Mouse (Mus musculus) MEL (cell line): ENCODE results near the gene Gm8879. TPM values are rescaled to one million over a fixed set of nuclear protein-coding genes. Genes with fewer than 3 reads are reported as not detected.
"Not testable (repeated sequence)": the region's sequence is repeated elsewhere in the genome, so short reads cannot be mapped to it uniquely, and the experiment has no call there.

ENCODE experiments used
- DNase-seq: peaks from one replicate; pipeline ENCODE4 v3.0.0; 2011; ENCODE audit warnings: low read depth, low spot score
- H3K27ac ChIP-seq: 2 replicates; pipeline ENCODE4 v1.5.1; 2012; ENCODE audit warnings: low read depth, mild to moderate bottlenecking, control low read depth, low read length, moderate library complexity; ENCODE audit not compliant: control insufficient read depth
- H3K27me3 ChIP-seq, 2 experiments: fragments of 150-350 bp in 1 of 2; sonication (generic) in 1 of 2; 2 replicates each; pipeline ENCODE4 v1.6.1; 2012; ENCODE audit warnings: low read length in 2 of 2, mild to moderate bottlenecking in 2 of 2, improper control_type of control experiment in 1 of 2, moderate library complexity in 1 of 2; ENCODE audit not compliant: insufficient read depth in 2 of 2, control insufficient read depth in 1 of 2
- H3K36me3 ChIP-seq, 2 experiments: 2 replicates each; pipeline ENCODE4 v1.6.1; 2012 to 2014; ENCODE audit warnings: low read length in 2 of 2, improper control_type of control experiment in 1 of 2, inconsistent platforms in 1 of 2, mild to moderate bottlenecking in 1 of 2; ENCODE audit not compliant: insufficient read depth in 2 of 2, control insufficient read depth in 1 of 2
- H3K4me1 ChIP-seq, 2 experiments: fragments of 150-350 bp in 1 of 2; sonication (generic) in 1 of 2; 2 replicates each; pipeline ENCODE4 v1.6.1; 2012; ENCODE audit warnings: low read length in 2 of 2, improper control_type of control experiment in 1 of 2, mild to moderate bottlenecking in 1 of 2; ENCODE audit not compliant: insufficient read depth in 2 of 2, control insufficient read depth in 1 of 2
- H3K4me3 ChIP-seq, 2 experiments: fragments of 150-350 bp in 1 of 2; sonication (generic) in 1 of 2; 2 replicates each; pipeline ENCODE4 v1.5.1; 2012; ENCODE audit warnings: low read depth in 2 of 2, low read length in 2 of 2, mild to moderate bottlenecking in 2 of 2, moderate library complexity in 2 of 2, control low read depth in 1 of 2, improper control_type of control experiment in 1 of 2; ENCODE audit not compliant: control insufficient read depth in 1 of 2, insufficient read depth in 1 of 2
- H3K79me2 ChIP-seq: 2 replicates; pipeline ENCODE4 v1.6.1; 2012; ENCODE audit warnings: mild to moderate bottlenecking, low read length, moderate library complexity; ENCODE audit not compliant: control insufficient read depth, poor library complexity, insufficient read depth
- H3K9ac ChIP-seq: 2 replicates; pipeline ENCODE4 v1.6.1; 2012; ENCODE audit warnings: low read depth, mild to moderate bottlenecking, control low read depth, low read length, moderate library complexity; ENCODE audit not compliant: control insufficient read depth, poor library complexity, severe bottlenecking
- H3K9me3 ChIP-seq: fragments of 150-350 bp; sonication (generic); replicated peaks from 2 replicates; pipeline ENCODE4 v1.6.1; 2012; ENCODE audit warnings: mild to moderate bottlenecking, low read length, improper control_type of control experiment, moderate library complexity; ENCODE audit not compliant: insufficient read depth
- polyA plus RNA-seq, 2 experiments: library from polyadenylated mRNA; stranded (reverse) in 1 of 2; unstranded in 1 of 2; fragments of >175 nt in 1 of 2; fragments of >200 nt in 1 of 2; gene quantifications; 2 replicates each; pipeline versions ENCODE4 v1.2.1 to v1.2.4; 2012; ENCODE audit warnings: low replicate concordance in 2 of 2, low read depth in 1 of 2; ENCODE audit not compliant: insufficient read length in 2 of 2, insufficient read depth in 1 of 2, missing spikeins in 1 of 2
- total RNA-seq: library from RNA; depleted of rRNA; stranded (reverse); fragments of 300-350 nt; gene quantifications from 2 replicates; pipeline ENCODE4 v1.2.3, GENCODE M21; 2012; rRNA removed

Gm8879 gene
- not detected in 2 replicates for total RNA-seq
- not detected for polyA plus RNA-seq

- H3K4me1 ChIP-seq, H3K27ac ChIP-seq, H3K9ac ChIP-seq, H3K27me3 ChIP-seq, H3K36me3 ChIP-seq, H3K79me2 ChIP-seq, DNase-seq, H3K4me3 ChIP-seq, H3K9me3 ChIP-seq: not testable (repeated sequence)
Measured at GRCm38 (mm10) chr5:11127334-11127733, at the start of gene Gm8879. Gm8879 (plus strand) TSS chr5:11127634.

- not testable (repeated sequence) for DNase-seq
Measured at GRCm38 (mm10) chr5:11138031-11138430, 10.6 kb downstream of the Gm8879 start.

More at GRCm38 (mm10) chr5:11138031-11138430, 10.6 kb downstream of the Gm8879 start:
- not testable (repeated sequence) for H3K9ac ChIP-seq, H3K79me2 ChIP-seq, H3K4me3 ChIP-seq, H3K27me3 ChIP-seq, H3K36me3 ChIP-seq, H3K9me3 ChIP-seq, H3K27ac ChIP-seq, H3K4me1 ChIP-seq

Other genes with a start within 250 kb of the Gm8879 start
- not detected in 2 replicates for gene Gm8871, start 179.8 kb upstream of the Gm8879 start, total RNA-seq
- gene Gm8871, start 179.8 kb upstream of the Gm8879 start, polyA plus RNA-seq, result not detected
- gene Gm8857, start 179.8 kb upstream of the Gm8879 start, total RNA-seq, result not detected in 2 replicates
- gene Gm8857, start 179.8 kb upstream of the Gm8879 start, polyA plus RNA-seq, result not detected
- not detected in 2 replicates for gene Gm5861, start 55.4 kb downstream of the Gm8879 start, total RNA-seq
- gene Gm5861, start 55.4 kb downstream of the Gm8879 start, polyA plus RNA-seq, result not detected
- not detected in 2 replicates for gene Gm8890, start 128.4 kb downstream of the Gm8879 start, total RNA-seq
- gene Gm8890, start 128.4 kb downstream of the Gm8879 start, polyA plus RNA-seq, result not detected
- not detected in 2 replicates for gene Speer1, start 213.9 kb downstream of the Gm8879 start, total RNA-seq
- not detected for gene Speer1, start 213.9 kb downstream of the Gm8879 start, polyA plus RNA-seq